Mouse (Mus musculus): ENCODE data around the gene Aagab. TPM values are rescaled to one million over a fixed set of nuclear protein-coding genes. Genes with fewer than 3 reads are reported as not detected.

The Aagab gene
- polyA plus RNA-seq, 2 experiments = 12.6 to 25.9 TPM

DNA sequence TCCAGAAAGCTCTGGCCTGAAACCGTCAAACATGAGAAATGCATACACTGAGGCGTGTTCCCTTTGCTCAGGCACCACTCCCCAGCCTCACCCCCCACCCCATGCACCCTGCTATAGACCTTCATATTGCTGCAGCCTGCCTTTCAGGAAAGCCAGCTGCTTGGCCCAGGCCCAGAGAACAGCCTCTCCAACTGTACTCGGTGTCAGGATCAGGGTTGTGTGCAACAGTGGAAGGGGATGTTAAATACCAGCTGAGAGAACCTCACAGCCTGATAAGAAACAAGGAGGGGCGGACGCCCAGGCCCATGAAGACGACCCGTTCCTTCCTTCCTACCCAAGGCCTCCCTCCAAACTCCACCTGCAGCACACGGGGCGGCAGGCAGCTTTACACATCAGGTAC is 79.8 kb downstream of the Aagab start:
- peak; percentile 51 for DNase-seq (ENCODE audit: low spot score)
- no peak for ATAC-seq (ENCODE audit: low FRiP score, low read depth)
- H3K27ac ChIP-seq (replicated peaks; ENCODE audit: low read depth, low read length) = no peak overlapping the region
- H3K4me1 ChIP-seq (ENCODE audit: control insufficient read depth, insufficient read depth, low read length) = peaks cover 8% of the 10 kb centered on the region
- no peak overlapping the region for H3K9ac ChIP-seq (ENCODE audit: low read depth, low read length, severe bottlenecking)
- H3K4me3 ChIP-seq (replicated peaks; ENCODE audit: low read length) = no peak overlapping the region
- TF ChIP-seq POLR2A (IDR thresholded peaks at IDR 0.05; ENCODE audit: borderline replicate concordance, extremely low read depth, insufficient read depth, insufficient read length) = no peak
- H3K4me2 ChIP-seq (replicated peaks; ENCODE audit: low read depth, low read length, severe bottlenecking) = no peak overlapping the region
- 77% methylated on average over 9 of the region's 9 CpGs for WGBS
- no peaks in the 10 kb centered on the region for H3K9me3 ChIP-seq (ENCODE audit: control insufficient read depth, low read length)
- no peaks in the 10 kb centered on the region for H3K36me3 ChIP-seq (ENCODE audit: control insufficient read depth, insufficient read depth, low read length)
- H3K27me3 ChIP-seq (ENCODE audit: control insufficient read depth, insufficient read depth, low read length) = no peaks in the 10 kb centered on the region

DNA sequence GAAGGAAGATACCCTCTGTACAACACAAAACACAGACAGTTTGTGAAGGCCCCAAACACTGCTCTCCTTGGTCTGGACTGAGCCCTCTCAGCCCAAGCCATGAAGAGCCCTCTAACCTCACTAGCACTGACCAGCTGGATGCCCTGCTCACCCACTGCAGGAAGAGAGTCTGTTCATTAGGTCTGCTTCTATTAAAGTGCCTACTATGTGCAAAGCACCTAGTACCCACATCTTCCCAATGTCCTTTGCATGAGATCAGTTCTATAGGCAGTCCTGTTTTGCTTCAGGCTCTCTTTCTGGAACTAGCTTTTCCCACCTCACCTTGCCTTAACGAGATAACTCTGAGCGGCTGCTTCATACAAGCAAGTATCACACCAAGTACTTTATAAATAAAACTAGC is 80.5 kb downstream of the Aagab start:
- Histone ChIP-seq H3K9ac (ENCODE audit: low read depth, low read length, severe bottlenecking) (no peak overlapping the region), H3K9me3 (ENCODE audit: control insufficient read depth, low read length) (no peaks in the 10 kb centered on the region), H3K27ac (replicated peaks; ENCODE audit: low read depth, low read length) (no peak overlapping the region), H3K4me2 (replicated peaks; ENCODE audit: low read depth, low read length, severe bottlenecking) (no peak overlapping the region), H3K4me1 (ENCODE audit: control insufficient read depth, insufficient read depth, low read length) (peaks cover 8% of the 10 kb centered on the region), H3K36me3 (ENCODE audit: control insufficient read depth, insufficient read depth, low read length) (no peaks in the 10 kb centered on the region), H3K4me3 (replicated peaks; ENCODE audit: low read length) (no peak overlapping the region), H3K27me3 (ENCODE audit: control insufficient read depth, insufficient read depth, low read length) (no peaks in the 10 kb centered on the region)
- DNase-seq (ENCODE audit: low spot score) = no peak
- TF ChIP-seq POLR2A (IDR thresholded peaks at IDR 0.05; ENCODE audit: borderline replicate concordance, extremely low read depth, insufficient read depth, insufficient read length) = no peak
- 89% methylated on average over 2 of the region's 2 CpGs for WGBS
- no peak for ATAC-seq (ENCODE audit: low FRiP score, low read depth)

DNA sequence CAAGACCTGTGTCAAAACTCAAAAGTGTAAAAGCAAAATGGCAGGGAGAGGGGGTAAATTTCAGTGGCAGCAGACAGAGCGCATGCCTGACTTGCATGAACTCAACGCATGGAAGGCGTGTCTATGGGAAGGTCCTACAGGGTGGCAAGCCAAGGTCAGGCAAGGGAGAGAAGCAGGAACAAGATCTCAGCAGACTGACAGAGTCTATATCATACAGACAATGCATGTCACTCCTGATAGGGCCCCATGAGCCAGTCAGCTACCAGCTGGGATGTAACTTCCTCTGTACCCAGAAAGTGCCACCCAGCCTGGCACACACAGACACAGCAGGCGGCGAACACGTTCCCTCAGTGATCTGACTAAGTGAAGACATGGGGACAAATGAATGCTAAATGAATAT is 81.8 kb downstream of the Aagab start:
- Histone ChIP-seq H3K27me3 (ENCODE audit: control insufficient read depth, insufficient read depth, low read length) (no peaks in the 10 kb centered on the region), H3K4me2 (replicated peaks; ENCODE audit: low read depth, low read length, severe bottlenecking) (no peak overlapping the region), H3K9ac (ENCODE audit: low read depth, low read length, severe bottlenecking) (no peak overlapping the region), H3K9me3 (ENCODE audit: control insufficient read depth, low read length) (no peaks in the 10 kb centered on the region), H3K4me3 (replicated peaks; ENCODE audit: low read length) (no peak overlapping the region), H3K36me3 (ENCODE audit: control insufficient read depth, insufficient read depth, low read length) (no peaks in the 10 kb centered on the region), H3K4me1 (ENCODE audit: control insufficient read depth, insufficient read depth, low read length) (peaks cover 4% of the 10 kb centered on the region; the same call in 1 of the 2 replicates), H3K27ac (replicated peaks; ENCODE audit: low read depth, low read length) (no peak overlapping the region)
- no peak for DNase-seq (ENCODE audit: low spot score)
- no peak for TF ChIP-seq POLR2A (IDR thresholded peaks at IDR 0.05; ENCODE audit: borderline replicate concordance, extremely low read depth, insufficient read depth, insufficient read length)
- WGBS = 92% methylated on average over 6 of the region's 6 CpGs
- no peak for ATAC-seq (ENCODE audit: low FRiP score, low read depth)

- Histone ChIP-seq H3K27ac (replicated peaks; ENCODE audit: low read depth, low read length) (no peak overlapping the region), H3K4me1 (ENCODE audit: control insufficient read depth, insufficient read depth, low read length) (peaks cover 4% of the 10 kb centered on the region; the same call in 1 of the 2 replicates), H3K27me3 (ENCODE audit: control insufficient read depth, insufficient read depth, low read length) (no peaks in the 10 kb centered on the region), H3K9ac (ENCODE audit: low read depth, low read length, severe bottlenecking) (no peak overlapping the region), H3K4me3 (replicated peaks; ENCODE audit: low read length) (no peak overlapping the region), H3K4me2 (replicated peaks; ENCODE audit: low read depth, low read length, severe bottlenecking) (no peak overlapping the region), H3K9me3 (ENCODE audit: control insufficient read depth, low read length) (no peaks in the 10 kb centered on the region), H3K36me3 (ENCODE audit: control insufficient read depth, insufficient read depth, low read length) (no peaks in the 10 kb centered on the region)
- 88% methylated on average over 5 of the region's 5 CpGs for WGBS
- TF ChIP-seq POLR2A (IDR thresholded peaks at IDR 0.05; ENCODE audit: borderline replicate concordance, extremely low read depth, insufficient read depth, insufficient read length) = no peak
- DNase-seq (ENCODE audit: low spot score) (no peak), ATAC-seq (ENCODE audit: low FRiP score, low read depth) (no peak)
These were observed 82.9 kb downstream of the Aagab start for GRCm38 (mm10) chr9:63685352-63685751.

GRCm38 (mm10) chr9:63687413-63688015 is 85.1 kb downstream of the Aagab start:
- H3K9me3 ChIP-seq (ENCODE audit: control insufficient read depth, low read length) = no peaks in the 10 kb centered on the region
- H3K4me1 ChIP-seq (ENCODE audit: control insufficient read depth, insufficient read depth, low read length) = peaks cover 7% of the 10 kb centered on the region
- no peak overlapping the region for H3K4me3 ChIP-seq (replicated peaks; ENCODE audit: low read length)
- no peak for TF ChIP-seq POLR2A (IDR thresholded peaks at IDR 0.05; ENCODE audit: borderline replicate concordance, extremely low read depth, insufficient read depth, insufficient read length)
- H3K27ac ChIP-seq (replicated peaks; ENCODE audit: low read depth, low read length) = no peak overlapping the region
- ATAC-seq (ENCODE audit: low FRiP score, low read depth) (no peak), DNase-seq (ENCODE audit: low spot score) (no peak)
- H3K9ac ChIP-seq (ENCODE audit: low read depth, low read length, severe bottlenecking) = no peak overlapping the region
- WGBS = 76% methylated on average over 7 of the region's 7 CpGs
- H3K4me2 ChIP-seq (replicated peaks; ENCODE audit: low read depth, low read length, severe bottlenecking) = no peak overlapping the region
- no peaks in the 10 kb centered on the region for H3K36me3 ChIP-seq (ENCODE audit: control insufficient read depth, insufficient read depth, low read length)
- H3K27me3 ChIP-seq (ENCODE audit: control insufficient read depth, insufficient read depth, low read length) = no peaks in the 10 kb centered on the region
